Mouse (Mus musculus): ENCODE data around the gene Stim2.

- TF ChIP-seq CTCF (IDR thresholded peaks at IDR 0.05; ENCODE audit: borderline replicate concordance, insufficient read depth, low read length) (no peak), POLR2A (IDR thresholded peaks at IDR 0.05; ENCODE audit: low read depth, low read length) (no peak)
Observed at GRCm38 (mm10) chr5:53972905-53973304, 25.4 kb upstream of the Stim2 start.
